Mouse (Mus musculus) retina, postnatal 7 days (tissue): ENCODE results near the gene Ankrd65.
"Not testable (repeated sequence)": the region's sequence is repeated elsewhere in the genome, so short reads cannot be mapped to it uniquely, and the experiment has no call there.

ENCODE experiments used
- DNase-seq: peaks from one replicate; pipeline ENCODE4 v3.0.0-alpha.2; 2012; ENCODE audit warnings: low read depth, low spot score

Ankrd65 gene

DNA sequence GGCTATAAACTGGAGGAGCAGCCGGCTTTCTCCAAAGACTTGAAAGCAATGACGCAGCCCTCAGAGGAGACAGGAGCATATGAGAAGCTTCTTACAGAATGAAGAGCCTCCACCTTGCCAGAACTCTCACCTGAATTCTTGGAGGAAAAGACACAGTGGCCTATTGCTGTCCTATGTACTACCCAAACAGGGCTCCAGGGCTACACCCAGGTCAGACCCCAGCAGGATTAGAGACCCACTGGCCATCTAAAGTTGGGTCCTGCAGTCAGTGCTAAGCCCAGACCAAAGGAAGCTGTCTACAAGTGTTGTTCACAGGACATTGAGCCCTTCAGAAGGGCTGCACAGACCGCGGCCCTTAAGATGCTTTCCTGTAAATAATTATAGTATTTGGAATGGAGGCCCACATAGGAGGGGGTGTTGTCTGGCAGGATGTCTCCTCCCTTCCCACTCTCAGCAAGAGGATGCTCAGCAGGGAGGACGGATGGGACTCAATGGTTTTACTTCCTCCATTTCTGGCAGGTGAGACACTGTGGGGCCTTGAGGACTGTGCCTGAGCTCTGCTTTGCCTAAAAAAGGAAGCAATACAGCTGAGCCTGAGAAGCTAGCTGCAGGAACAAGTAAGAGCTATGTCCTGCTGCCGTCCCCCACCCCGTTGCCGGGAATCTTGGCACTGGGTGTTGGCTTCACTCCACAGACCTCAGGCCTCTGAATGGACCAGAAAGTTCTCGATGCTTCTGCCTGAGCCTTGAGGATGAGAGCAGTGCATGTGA is 15.1 kb upstream of the Ankrd65 start:
- no peak for DNase-seq

DNA sequence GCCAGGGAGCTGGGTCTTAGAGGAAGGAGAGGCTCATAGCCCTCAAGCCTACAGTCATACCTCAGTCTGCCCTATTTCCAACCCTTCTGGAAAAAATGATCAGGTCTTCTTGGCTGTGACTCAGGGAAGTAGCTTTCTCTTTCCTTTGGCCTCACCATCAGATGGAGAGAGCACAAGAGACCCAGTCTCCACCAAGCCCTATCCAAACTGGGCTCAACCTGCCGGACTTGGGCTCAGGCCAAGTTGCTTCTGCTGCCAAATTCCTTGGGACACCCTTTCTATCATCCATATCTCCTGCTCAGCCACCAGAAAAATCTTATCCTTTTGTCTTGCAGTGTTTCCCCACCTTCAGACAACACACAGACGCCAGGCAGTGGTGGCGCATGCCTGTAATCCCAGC is 14.4 kb upstream of the Ankrd65 start:
- DNase-seq: no peak

DNA sequence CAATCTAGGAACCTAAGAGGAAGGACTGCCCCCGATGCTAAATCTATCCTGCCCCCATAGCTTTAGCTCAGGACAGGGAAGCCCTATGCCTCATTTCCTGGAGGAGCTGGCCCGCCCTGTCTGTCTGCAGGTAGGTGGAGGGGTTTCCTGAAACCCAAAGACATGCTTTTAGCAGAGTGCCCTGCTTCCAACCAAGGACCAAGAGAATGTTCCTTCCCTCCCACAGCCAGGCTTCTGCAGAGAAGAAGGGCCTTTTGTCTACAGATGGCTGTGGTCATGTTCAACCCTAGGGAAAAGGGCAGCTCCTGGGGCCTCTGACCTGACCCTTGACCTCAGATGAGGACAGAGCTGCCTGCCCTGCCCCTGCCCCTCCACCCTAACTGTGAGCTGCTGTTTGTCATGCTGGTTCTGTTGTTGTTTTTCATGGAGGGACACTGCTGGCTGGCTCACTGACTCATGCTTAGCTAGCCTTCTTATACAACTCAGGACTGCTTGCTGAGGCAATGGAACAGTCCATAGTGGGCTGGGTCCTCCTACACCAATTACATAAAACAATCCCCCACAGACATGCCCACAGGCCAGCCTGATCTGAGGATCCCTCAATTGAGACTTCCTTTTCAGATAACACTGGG is 13.4 kb upstream of the Ankrd65 start:
- no peak for DNase-seq

DNA sequence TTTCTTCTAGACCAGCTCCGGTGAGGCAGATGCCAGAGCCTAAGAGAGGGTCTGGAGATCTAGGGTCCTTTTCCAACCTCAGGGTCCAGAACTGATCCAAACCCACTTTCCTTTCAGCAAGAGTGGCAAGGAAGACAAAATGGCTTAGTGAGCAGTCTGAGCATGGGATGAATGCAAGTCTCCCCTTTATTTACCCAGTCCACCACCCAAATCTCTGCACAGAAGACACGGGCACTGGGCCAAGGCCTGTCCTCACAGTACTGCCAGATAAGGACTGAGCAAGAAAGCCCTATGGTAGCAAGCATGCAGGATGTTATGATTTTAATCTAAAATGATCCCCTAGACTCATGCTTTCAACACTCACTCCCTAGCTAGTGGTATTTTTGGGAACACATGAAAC is 12.4 kb upstream of the Ankrd65 start:
- no peak for DNase-seq

DNA sequence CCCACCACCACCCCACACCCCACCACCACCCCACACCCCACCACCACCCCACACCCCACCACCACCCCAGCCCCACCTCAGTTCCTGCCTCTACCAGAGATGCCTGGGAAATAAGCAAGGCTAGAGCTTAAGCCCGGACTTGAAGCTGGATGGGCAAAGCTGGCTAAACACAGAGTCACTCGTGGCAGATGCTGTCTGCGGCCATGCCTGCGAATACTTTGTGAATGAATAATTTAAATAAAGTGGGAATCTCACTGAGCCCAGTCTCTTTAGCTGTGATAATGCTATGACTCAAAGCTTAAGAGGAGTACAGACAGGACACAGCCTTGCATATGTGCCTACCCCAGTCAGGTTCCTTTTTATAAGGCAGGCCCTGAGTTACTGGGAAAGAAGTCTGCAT is 10.7 kb upstream of the Ankrd65 start:
- DNase-seq: no peak

DNA sequence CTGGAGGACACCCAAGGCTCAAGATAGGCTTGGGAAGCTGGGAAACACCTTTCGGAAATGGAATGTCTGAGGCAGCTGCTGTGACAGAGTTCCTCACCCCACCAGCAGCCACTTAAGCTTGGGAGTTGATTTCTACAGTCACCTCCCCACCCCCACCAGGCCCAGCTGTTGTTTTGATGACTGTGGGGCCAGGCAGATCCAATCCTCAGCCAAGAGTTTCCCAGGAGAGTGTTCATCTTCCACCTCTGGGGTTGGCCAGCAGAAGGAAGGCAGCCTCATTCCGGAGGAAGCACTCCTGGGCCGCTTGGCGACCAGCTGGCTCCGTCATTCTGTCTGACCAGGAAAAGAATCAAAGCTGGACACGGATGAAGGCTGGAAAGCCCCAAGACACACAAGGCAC is 9.3 kb upstream of the Ankrd65 start:
- no peak for DNase-seq

DNA sequence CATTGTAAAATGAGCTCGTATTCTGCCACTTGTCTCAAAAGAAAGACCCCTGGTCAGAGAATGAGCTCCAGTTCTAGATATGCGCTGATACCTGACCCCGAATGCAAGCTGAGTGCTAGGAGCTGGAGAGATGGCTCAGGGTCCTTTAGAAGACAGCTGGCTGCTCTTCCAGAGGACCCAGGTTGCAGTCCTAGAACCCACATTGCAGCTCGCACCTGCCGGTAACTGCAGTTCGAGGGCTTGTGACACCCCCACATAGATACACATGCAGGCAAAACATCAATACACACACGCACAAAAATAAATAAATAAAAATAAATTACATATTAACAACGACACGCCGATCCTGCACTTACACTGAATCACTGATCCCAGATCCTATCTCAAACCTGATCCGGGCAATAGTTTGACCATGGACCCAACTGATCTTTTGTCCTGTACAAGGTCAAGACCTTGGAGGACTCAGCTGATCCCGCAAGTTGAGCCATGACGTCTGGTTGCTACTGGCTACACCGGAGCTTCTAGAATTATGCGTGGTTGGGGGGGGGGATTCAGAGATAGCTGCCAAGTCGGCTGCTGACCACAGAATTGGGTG is 6.7 kb upstream of the Ankrd65 start:
- no peak for DNase-seq

DNA sequence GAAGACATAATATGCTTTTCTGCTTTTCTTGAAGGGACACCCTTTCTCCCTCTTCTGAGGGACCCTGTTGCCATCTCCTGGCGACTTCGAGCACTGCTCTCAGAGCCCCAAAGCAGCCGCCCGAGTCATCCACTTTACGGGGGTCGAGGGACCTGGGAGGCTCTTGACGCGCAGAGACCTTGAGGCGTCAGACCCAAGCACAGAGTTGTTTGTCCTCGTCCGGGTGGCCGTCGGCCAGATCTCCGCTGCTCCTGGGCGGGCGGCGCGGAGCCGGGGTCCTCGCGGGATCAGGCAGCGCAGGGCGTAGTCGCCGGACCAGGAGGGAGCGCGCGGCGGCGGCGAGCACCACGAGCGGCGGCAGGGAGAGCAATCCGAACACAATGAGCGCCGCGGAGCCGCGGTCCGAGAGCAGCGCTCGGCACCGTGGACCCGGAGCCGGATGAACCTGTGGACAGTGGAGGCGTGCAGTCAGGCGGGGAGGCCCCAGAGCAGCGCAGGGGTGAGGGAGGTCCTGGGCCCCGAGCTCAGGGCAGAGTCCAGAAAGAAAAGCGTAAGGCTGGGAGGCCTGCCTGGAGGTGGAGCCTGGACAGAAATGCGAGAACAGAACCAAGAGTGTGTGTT is 6.0 kb upstream of the Ankrd65 start:
- DNase-seq: peak; percentile 65

DNA sequence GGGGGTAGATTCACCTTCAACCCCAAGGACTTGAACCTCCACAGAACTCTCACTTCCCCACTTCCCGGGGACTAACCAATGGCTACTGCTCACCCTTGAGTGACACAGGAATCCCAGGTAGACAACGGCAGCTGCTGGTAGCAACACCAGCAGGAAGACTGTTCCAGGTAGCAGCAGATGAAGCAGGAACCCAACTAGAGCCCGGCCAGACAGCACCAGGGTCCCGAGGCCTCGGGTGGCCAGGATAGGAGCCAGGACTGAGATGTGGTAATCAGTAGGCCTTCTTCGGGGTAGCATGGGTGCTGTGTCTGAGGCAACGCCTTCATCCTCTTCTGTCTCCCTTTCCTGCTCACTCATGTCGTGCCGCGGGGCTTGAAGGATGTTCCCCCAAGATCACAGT is 5.0 kb upstream of the Ankrd65 start:
- no peak for DNase-seq

DNA sequence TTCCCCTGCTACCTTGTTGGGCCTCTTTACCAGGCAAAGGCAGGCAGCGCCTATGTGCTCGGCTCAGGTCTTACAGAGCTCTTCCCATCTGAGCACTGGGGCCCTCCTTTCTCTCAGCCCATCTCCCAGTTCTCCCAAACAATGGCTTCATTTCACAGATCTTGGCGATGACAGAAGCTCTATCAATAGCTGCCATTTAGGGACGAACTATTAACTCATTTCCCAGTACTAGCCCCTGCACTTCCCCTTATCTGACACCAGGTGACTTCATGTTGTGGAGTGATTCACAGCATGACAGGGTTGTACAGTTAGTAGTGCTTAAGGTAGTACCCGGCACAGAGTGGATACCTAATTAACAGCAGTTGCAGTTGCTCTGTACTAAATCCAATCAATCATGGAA is 4.4 kb upstream of the Ankrd65 start, which contains the start of gene Tmem88b:
Gene Tmem88b, minus strand, starts transcription at position 56 of the 400 bp plus-strand sequence.
- DNase-seq: no peak

DNA sequence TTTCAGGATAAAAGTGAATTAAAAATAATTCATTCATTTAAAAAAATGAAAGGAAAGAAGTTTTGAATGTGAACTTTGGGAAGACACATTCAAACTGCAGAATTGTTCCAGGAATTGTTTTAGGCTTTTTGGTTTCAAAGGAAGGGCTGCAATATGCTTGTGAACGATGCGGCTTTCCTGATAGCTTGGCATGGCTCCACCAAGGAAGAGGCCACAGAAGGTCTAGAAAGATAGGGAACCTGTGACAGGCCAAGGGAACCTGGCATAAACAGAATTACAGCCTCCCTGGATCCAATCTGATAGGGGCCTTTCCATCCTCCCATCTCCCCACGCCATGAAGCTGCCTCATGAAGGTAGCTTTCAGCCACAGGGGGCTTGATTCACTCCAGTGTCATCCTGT is 1.9 kb upstream of the Ankrd65 start:
- DNase-seq: no peak

DNA sequence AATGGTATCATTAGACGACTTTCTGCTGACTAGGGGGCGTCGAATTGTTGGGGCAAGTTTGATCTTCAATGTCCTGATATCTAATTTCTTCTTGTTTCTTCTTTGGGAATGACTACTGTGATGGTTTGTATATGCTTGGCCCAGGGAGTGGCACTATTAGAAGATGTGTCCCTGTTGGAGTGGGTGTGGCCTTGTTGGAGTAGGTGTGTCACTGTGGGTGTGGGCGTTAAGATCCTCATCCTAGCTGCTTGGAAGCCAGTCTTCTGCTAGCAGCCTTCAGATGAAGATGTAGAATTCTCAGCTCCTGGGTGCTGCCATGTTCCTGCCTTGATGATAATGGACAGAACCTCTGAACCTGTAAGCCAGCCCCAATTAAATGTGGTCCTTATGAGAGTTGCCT is 1.4 kb upstream of the Ankrd65 start:
- not testable (repeated sequence) for DNase-seq

DNA sequence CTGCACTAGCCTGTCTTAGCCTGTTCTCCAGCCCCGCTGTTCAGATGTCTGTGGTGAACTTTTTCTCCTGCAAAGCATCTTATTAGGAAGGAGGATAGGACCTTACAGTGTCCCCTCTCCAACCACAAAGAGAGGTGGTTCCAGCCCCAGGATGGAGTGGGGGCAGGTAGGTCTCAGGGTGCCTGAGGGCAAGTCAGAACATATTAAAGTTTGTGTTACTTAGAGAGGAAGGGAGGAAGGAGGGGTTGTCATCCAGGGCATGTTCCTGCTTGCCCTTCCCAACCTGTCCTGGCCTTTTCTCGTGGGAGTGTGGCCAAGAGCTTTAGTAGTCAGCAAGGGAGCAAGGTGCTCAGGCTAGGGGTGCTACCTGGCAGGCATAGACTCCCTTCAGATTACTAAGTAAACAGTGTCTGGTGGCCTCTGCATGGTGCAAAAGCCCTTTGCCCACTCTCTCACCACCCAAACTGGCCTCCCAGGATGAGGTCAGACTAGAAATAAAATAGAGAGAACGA is 467 bp downstream of the Ankrd65 start:
- no peak for DNase-seq

DNA sequence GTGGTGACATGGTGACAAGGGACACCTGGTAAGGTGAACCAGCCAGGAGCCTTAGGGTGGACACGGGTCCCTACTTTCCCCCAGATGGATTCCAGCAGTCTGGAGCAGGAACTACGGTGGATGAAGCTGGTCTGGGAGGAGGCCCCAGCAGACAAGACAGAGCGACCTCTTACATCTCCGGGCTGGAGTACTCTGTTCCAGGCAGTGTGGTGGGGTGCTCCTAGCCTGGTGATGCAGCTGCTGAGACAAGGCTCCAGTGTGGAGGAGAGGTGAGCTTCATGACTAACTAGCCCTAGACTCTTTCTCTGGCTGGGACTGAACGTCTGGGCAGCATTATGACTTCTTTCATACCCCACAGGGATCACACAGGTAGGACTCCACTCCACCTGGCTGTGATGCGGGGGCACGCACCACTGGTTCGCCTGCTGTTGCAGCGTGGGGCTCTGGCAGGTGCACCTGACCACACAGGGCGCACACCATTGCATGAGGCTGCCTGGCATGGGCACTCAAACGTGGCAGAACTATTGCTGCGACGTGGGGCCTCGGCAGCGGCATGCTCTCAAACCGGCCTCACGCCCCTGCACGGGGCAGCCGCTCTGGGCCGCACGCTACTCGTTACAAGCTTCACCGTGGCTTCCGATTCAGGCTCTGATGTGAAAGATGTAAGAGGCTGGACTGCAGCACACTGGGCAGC is 1.1 kb downstream of the Ankrd65 start:
- DNase-seq: no peak

DNA sequence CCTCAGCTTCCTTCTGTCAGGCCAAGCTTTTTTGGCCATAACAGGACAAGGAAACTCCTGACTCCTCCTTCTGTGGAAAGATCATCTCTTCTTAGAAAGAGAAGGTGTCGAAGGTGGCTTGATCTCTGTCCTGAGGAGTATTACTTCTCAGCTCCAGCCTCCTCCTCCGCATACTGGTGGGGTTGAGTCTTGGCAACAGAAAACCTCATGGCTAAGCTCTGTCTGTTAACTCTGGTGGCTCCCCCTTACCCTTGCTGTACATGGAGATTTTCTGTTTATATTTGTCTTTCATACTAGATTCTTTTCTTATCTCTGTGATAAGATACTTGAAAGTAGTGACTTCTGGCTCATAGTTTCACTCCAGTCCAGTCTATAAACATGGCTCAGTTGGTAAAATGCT is 3.5 kb downstream of the Ankrd65 start:
- DNase-seq: no peak

DNA sequence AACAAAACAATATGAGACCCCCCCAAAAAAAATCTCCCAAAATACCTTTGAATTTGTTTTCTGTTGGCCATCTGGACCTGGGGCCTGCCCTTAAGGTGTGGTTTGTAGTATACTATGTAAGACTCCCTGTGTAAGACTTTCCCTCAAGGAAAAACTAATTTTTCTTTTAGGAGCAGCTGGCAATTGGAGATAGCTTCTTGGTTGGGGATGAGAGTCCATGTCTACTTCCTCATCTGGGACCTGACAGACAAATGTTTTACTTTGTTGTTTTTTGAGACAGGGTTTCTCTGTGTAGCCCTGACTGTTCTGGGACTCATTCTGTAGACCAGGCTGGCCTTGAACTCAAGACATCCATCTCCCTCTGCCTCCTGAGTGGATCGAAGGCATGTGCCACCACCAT is 11.8 kb downstream of the Ankrd65 start:
- no peak for DNase-seq

DNA sequence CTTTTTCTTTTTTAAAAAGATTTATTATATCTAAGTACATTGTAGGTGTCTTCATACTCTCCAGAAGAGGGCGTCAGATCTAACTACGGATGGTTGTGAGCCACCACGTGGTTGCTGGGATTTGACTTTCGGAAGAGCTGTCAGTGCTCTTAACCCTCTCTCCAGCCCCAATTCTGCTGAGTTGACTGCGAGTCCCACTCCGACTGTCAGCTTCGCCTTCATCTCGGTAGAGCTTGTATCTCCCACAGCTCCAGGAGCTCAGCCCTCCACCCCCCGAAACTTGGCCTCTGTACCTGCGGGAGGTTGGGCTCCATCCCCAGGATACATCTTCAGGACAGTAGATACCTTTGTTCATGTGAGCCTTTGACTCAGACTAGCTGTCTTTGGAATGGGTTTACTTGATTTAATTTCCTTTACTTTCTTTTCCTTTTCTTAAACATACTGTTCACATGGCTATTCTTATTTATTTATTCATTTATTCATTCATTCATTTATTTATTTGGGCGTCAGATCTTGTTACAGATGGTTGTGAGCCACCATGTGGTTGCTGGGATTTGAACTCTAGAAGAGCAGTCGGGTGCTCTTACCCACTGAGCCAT is 12.6 kb downstream of the Ankrd65 start, which contains the start of gene Mrpl20:
Gene Mrpl20, plus strand, starts transcription at position 138 of the 599 bp plus-strand sequence.
- no peak for DNase-seq

DNA sequence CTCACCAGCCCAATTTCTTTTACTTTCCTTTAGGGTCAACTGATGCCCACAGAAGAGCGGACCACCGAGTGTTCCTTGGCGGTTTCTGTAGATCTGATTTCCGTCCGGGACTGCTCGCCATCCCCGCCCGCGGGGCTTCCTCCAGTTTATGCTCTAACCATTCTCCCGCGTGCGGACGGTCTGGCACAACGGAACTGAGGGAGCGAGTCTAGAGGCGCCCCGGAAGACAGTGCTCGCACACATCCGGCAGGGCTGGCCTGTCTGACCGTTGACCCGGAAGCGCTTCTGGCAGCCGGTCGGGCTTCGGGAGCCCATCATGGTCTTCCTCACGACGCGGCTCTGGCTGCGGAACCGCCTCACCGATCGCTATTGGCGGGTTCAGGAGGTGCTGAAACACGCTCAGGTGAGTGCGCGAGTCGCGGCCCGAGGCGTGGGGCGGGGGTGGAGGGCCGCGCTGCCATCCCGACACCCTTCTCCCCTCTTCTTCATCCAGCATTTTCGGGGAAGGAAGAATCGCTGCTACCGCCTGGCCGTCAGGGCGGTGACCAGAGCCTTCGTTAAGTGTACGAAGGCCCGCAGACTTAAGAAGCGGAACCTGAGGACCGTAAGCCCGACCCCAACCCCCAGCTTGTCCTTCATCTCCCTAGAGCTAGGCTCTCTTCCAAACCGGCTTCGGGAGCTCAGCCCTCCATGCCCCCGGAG is 13.3 kb downstream of the Ankrd65 start:
- peak; percentile 89 for DNase-seq

DNA sequence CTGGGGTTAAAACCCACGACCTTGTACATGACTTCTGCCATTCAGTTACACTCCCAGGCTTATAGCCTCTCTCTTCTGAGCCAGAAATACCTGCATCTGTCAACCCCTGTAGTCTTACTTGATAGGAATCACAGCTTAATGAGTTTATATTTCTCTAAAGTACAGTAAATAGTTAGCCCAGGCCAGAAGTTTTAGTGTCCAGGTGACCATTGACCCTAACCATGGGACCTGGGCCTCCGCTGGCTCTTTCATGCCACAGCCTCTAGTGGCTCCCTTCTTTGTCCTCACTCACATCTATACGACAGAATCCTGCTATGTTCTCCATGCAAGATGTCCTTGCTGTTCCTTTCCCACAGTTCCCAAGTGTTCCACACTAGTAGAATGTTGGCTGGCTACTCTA is 17.6 kb downstream of the Ankrd65 start:
- DNase-seq: no peak

DNA sequence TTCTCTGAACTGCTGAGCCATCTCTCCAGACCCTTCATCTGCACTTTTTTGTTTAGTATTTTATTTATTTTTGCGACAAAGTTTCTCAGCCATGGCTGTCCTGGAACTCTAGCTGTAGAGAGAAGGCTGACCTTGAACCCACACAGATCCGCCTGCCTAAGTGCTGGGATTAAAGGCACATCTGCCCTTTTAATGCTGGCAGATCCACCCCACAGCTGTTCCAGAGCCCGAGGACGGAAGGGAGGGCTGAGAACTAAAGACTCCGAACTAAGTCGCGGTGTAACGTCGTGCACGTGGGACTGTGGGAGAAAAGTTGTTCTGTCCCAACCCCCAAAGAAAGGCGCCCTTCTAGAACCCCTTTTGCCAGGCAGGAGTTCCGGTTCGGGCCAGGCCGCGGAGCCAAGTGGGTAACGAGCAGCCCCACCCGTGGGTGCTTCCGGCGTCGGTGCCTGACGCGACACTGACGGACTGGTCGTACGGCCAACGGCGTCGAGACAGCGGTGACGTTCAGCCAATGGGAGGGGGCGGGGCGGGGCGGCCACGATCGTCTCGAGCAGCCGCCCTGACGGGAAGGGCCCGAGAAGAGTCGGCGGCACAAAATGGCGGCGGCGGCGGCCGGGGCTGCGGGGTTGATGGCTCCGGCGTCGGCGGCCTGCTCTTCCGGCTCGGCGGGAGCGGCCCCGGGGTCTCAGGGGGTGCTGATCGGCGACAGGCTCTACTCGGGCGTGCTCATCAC is 21.9 kb downstream of the Ankrd65 start, which contains the start of gene Ccnl2:
Gene Ccnl2, plus strand, starts transcription at position 561 of the 736 bp plus-strand sequence.
- DNase-seq: peak; percentile 92
